Mouse (Mus musculus): ENCODE measurements around the gene Trmt1. TPM values are rescaled to one million over a fixed set of nuclear protein-coding genes. Genes with fewer than 3 reads are reported as not detected.

Gene Trmt1
- polyA plus RNA-seq, 1 experiment from 2014 or later = 50.0 TPM

- Histone ChIP-seq H3K36me3 (ENCODE audit: control insufficient read depth, insufficient read depth, low read length) (no peaks in the 10 kb centered on the region), H3K4me1 (ENCODE audit: control insufficient read depth in 2 of 2, insufficient read depth in 2 of 2, low read length in 2 of 2) (peaks cover 71 to 78% of the 10 kb centered on the region in 2 experiments), H3K27ac (replicated peaks in 1 of 2; ENCODE audit: control insufficient read depth in 1 of 2, insufficient read depth in 1 of 2, low read depth in 2 of 2, low read length in 2 of 2) (peak overlapping the region; percentile 89 to 90), H3K9ac (ENCODE audit: low read length) (peak overlapping the region; percentile 66), H3K9me3 (ENCODE audit: control insufficient read depth, low read length) (no peaks in the 10 kb centered on the region), H3K27me3 (ENCODE audit: control insufficient read depth, insufficient read depth, low read length) (no peaks in the 10 kb centered on the region; the same call in 1 of the 2 replicates), H3K4me3 (ENCODE audit: control insufficient read depth in 1 of 2, insufficient read depth in 1 of 2, low read depth in 1 of 2, low read length in 2 of 2) (peak overlapping the region; percentile 24 to 28), H3K4me2 (ENCODE audit: low read length) (peak overlapping the region; percentile 62)
- 12% methylated on average over 10 of the region's 10 CpGs for WGBS
- ATAC-seq (ENCODE audit: insufficient number of reproducible peaks, insufficient read depth, low FRiP score, low read depth) = no peak; the same call in 1 of the 2 replicates
These were observed 56.9 kb downstream of the Trmt1 start for GRCm38 (mm10) chr8:84743054-84743415.

- no peaks in the 10 kb centered on the region; the same call in 1 of the 2 replicates for H3K27me3 ChIP-seq (ENCODE audit: control insufficient read depth, insufficient read depth, low read length)
- peak overlapping the region in 1 of 2 experiments; percentile 24; a peak in 1 of 4 replicates for H3K4me3 ChIP-seq (ENCODE audit: control insufficient read depth in 1 of 2, insufficient read depth in 1 of 2, low read depth in 1 of 2, low read length in 2 of 2)
- peaks cover 65 to 71% of the 10 kb centered on the region in 2 experiments for H3K4me1 ChIP-seq (ENCODE audit: control insufficient read depth in 2 of 2, insufficient read depth in 2 of 2, low read length in 2 of 2)
- H3K27ac ChIP-seq (replicated peaks in 1 of 2; ENCODE audit: control insufficient read depth in 1 of 2, insufficient read depth in 1 of 2, low read depth in 2 of 2, low read length in 2 of 2) = peak overlapping the region; percentile 89 to 90
- peak overlapping the region; percentile 66 for H3K9ac ChIP-seq (ENCODE audit: low read length)
- peak; percentile 32 for ATAC-seq (ENCODE audit: insufficient number of reproducible peaks, insufficient read depth, low FRiP score, low read depth)
- 8% methylated on average over 17 of the region's 17 CpGs for WGBS
- H3K9me3 ChIP-seq (ENCODE audit: control insufficient read depth, low read length) = no peaks in the 10 kb centered on the region
- H3K4me2 ChIP-seq (ENCODE audit: low read length) = peak overlapping the region; percentile 62
- no peaks in the 10 kb centered on the region for H3K36me3 ChIP-seq (ENCODE audit: control insufficient read depth, insufficient read depth, low read length)
These were observed 57.7 kb downstream of the Trmt1 start for GRCm38 (mm10) chr8:84743517-84744420.

DNA sequence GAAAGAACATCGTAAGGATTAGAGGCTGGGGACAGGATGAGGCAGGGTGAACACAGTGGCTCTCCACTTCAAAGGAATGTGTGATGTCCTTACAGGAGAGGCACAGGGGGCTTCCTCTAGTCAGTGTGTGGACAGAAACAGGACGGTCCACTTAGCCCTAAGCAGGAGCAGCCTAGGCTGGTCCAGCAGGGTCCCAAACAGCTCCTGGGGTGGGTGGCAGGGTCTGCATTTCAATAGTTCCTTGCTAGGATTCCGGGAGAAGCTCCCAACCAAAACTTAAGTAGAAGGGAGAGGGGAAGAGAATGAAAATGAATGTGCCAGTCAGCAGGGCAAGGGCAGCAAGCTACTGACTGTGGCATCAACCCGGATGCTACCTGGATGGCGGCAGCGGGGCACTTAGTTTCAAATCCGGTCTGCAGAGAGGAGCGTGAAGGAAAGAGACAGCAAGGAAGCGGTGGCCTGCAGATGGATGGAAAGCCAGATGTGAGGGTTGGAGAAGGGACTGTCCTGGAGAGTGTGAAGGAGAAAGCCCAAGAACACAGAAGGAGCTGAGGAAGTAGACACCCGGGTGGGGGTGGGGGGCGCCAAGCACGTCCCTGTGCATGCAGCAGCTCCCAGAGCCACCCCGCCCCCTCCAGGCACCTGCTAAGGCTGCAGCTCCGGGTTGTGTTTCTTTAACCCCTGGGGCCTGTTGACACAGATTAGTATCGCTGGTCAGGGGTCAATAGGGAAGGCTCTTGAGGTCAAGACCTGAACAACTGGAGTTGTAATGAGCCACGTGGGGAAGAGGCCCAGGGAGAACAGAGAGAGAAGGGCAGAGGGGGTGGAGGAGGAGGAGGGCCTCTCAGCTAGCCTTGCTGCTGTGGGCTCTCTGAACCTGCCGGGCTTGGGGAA lies 59.2 kb downstream of the Trmt1 start:
- no peak overlapping the region for H3K4me3 ChIP-seq (ENCODE audit: control insufficient read depth in 1 of 2, insufficient read depth in 1 of 2, low read depth in 1 of 2, low read length in 2 of 2)
- peaks cover 55 to 57% of the 10 kb centered on the region in 2 experiments for H3K4me1 ChIP-seq (ENCODE audit: control insufficient read depth in 2 of 2, insufficient read depth in 2 of 2, low read length in 2 of 2)
- ATAC-seq (ENCODE audit: insufficient number of reproducible peaks, insufficient read depth, low FRiP score, low read depth) = no peak

More for the DNA sequence above, 59.2 kb downstream of the Trmt1 start:
- Histone ChIP-seq H3K4me2 (ENCODE audit: low read length) (peak overlapping the region; percentile 62), H3K9me3 (ENCODE audit: control insufficient read depth, low read length) (no peaks in the 10 kb centered on the region), H3K9ac (ENCODE audit: low read length) (peak overlapping the region; percentile 66), H3K27ac (replicated peaks in 1 of 2; ENCODE audit: control insufficient read depth in 1 of 2, insufficient read depth in 1 of 2, low read depth in 2 of 2, low read length in 2 of 2) (peak overlapping the region; percentile 15 to 89), H3K36me3 (ENCODE audit: control insufficient read depth, insufficient read depth, low read length) (no peaks in the 10 kb centered on the region), H3K27me3 (ENCODE audit: control insufficient read depth, insufficient read depth, low read length) (no peaks in the 10 kb centered on the region; the same call in 1 of the 2 replicates)
- WGBS = 9% methylated on average over 17 of the region's 17 CpGs

Other genes with a start within 250 kb of the Trmt1 start
- gene Ier2, start 23.5 kb upstream of the Trmt1 start, polyA plus RNA-seq (2014; fragmentation: Nextera tagmentation; extraction: Ambion mirVana) = 36.4 and 43.8 TPM in 2 replicates
- gene Nacc1, start 1.6 kb downstream of the Trmt1 start, polyA plus RNA-seq (2014; fragmentation: Nextera tagmentation; extraction: Ambion mirVana) = 15.1 and 17.4 TPM in 2 replicates
- 12.1 and 13.7 TPM in 2 replicates for gene Lyl1, start 15.2 kb downstream of the Trmt1 start, polyA plus RNA-seq (2014; fragmentation: Nextera tagmentation; extraction: Ambion mirVana)
- gene G430095P16Rik, start 36.7 kb downstream of the Trmt1 start, polyA plus RNA-seq (2014; fragmentation: Nextera tagmentation; extraction: Ambion mirVana) = 5.2 and 5.9 TPM in 2 replicates
- gene Nfix, start 114.0 kb downstream of the Trmt1 start, polyA plus RNA-seq (2014; fragmentation: Nextera tagmentation; extraction: Ambion mirVana) = 16.3 and 16.8 TPM in 2 replicates
- 5.9 and 6.6 TPM in 2 replicates for gene Dand5, start 136.5 kb downstream of the Trmt1 start, polyA plus RNA-seq (2014; fragmentation: Nextera tagmentation; extraction: Ambion mirVana)
- gene Gadd45gip1, start 145.2 kb downstream of the Trmt1 start, polyA plus RNA-seq (2014; fragmentation: Nextera tagmentation; extraction: Ambion mirVana) = 49.9 and 53.0 TPM in 2 replicates
- 122 and 125 TPM in 2 replicates for gene Rad23a, start 154.4 kb downstream of the Trmt1 start, polyA plus RNA-seq (2014; fragmentation: Nextera tagmentation; extraction: Ambion mirVana)
- gene Calr, start 160.6 kb downstream of the Trmt1 start, polyA plus RNA-seq (2014; fragmentation: Nextera tagmentation; extraction: Ambion mirVana) = 500 and 527 TPM in 2 replicates
- 47.6 and 50.7 TPM in 2 replicates for gene Farsa, start 170.7 kb downstream of the Trmt1 start, polyA plus RNA-seq (2014; fragmentation: Nextera tagmentation; extraction: Ambion mirVana)
- gene Syce2, start 185.8 kb downstream of the Trmt1 start, polyA plus RNA-seq (2014; fragmentation: Nextera tagmentation; extraction: Ambion mirVana) = 23.7 and 25.2 TPM in 2 replicates
- gene Gcdh, start 207.6 kb downstream of the Trmt1 start, polyA plus RNA-seq (2014; fragmentation: Nextera tagmentation; extraction: Ambion mirVana) = 34.0 and 38.6 TPM in 2 replicates
- 1.8 and 2.5 TPM in 2 replicates for gene Klf1, start 215.6 kb downstream of the Trmt1 start, polyA plus RNA-seq (2014; fragmentation: Nextera tagmentation; extraction: Ambion mirVana)
- gene Dnase2a, start 222.3 kb downstream of the Trmt1 start, polyA plus RNA-seq (2014; fragmentation: Nextera tagmentation; extraction: Ambion mirVana) = 4.5 and 5.5 TPM in 2 replicates

Measured in heart, embryonic 14.5 days (tissue).